Mouse (Mus musculus) hindbrain, embryonic 16.5 days (tissue): Measurements from ENCODE around the gene Itpk1. TPM values are rescaled to one million over a fixed set of nuclear protein-coding genes. Genes with fewer than 3 reads are reported as not detected.

Source experiments
- ATAC-seq: fragments of 200-750 bp; cut with Nextera tagmentation; 2 replicates; pipeline ENCODE4 v1.8.0; 2017; ENCODE audit warnings: moderate TSS enrichment, moderate library complexity
- H3K27ac ChIP-seq: fragments of 300-500 bp; sonication (generic); 2 replicates; pipeline ENCODE4 v1.5.1; 2014; ENCODE audit warnings: low read depth, mild to moderate bottlenecking, control low read depth, low read length, moderate library complexity
- H3K27me3 ChIP-seq: fragments of 300-500 bp; sonication (generic); replicated peaks from 2 replicates; pipeline ENCODE4 v1.6.1; 2014; ENCODE audit warnings: low read length; ENCODE audit not compliant: control insufficient read depth, insufficient read depth
- H3K36me3 ChIP-seq: fragments of 300-500 bp; sonication (generic); 2 replicates; pipeline ENCODE4 v1.6.1; 2014; ENCODE audit warnings: mild to moderate bottlenecking, low read length, moderate library complexity, mixed read lengths; ENCODE audit not compliant: control insufficient read depth, insufficient read depth
- H3K4me1 ChIP-seq: fragments of 300-500 bp; sonication (generic); 2 replicates; pipeline ENCODE4 v1.6.1; 2014; ENCODE audit warnings: low read depth, low read length; ENCODE audit not compliant: control insufficient read depth, insufficient read depth
- H3K4me2 ChIP-seq: fragments of 300-500 bp; sonication (generic); 2 replicates; pipeline ENCODE4 v1.6.1; 2014; ENCODE audit warnings: mild to moderate bottlenecking, low read length, control low read depth, moderate library complexity
- H3K4me3 ChIP-seq: fragments of 300-500 bp; sonication (generic); 2 replicates; pipeline ENCODE4 v1.5.1; 2014; ENCODE audit warnings: mild to moderate bottlenecking, low read length, control low read depth, moderate library complexity
- H3K9ac ChIP-seq: fragments of 300-500 bp; sonication (generic); 2 replicates; pipeline ENCODE4 v1.6.1; 2014; ENCODE audit warnings: low read depth, mild to moderate bottlenecking, control low read depth, low read length, moderate library complexity
- H3K9me3 ChIP-seq: fragments of 300-500 bp; sonication (generic); 2 replicates; pipeline ENCODE4 v1.6.1; 2014; ENCODE audit warnings: mild to moderate bottlenecking, low read length, moderate library complexity; ENCODE audit not compliant: control insufficient read depth
- WGBS: fragments of 180-500 bp; shearing (Covaris S2); extraction: QIAGEN DNeasy Blood & Tissue Kit; methylation state at CpG from one replicate; pipeline ENCODE4 v1.1.7; 2014; 5-methylcytosine and 5-hydroxymethylcytosine counted together
- polyA plus RNA-seq: library from polyadenylated mRNA; unstranded; fragments of >200 nt; fragmentation: Nextera tagmentation; extraction: Ambion mirVana; gene quantifications from 2 replicates; pipeline ENCODE4 v1.2.1, GENCODE M21; 2015

The Itpk1 gene
- polyA plus RNA-seq, 1 experiment from 2014 or later, result 41.2 TPM

DNA sequence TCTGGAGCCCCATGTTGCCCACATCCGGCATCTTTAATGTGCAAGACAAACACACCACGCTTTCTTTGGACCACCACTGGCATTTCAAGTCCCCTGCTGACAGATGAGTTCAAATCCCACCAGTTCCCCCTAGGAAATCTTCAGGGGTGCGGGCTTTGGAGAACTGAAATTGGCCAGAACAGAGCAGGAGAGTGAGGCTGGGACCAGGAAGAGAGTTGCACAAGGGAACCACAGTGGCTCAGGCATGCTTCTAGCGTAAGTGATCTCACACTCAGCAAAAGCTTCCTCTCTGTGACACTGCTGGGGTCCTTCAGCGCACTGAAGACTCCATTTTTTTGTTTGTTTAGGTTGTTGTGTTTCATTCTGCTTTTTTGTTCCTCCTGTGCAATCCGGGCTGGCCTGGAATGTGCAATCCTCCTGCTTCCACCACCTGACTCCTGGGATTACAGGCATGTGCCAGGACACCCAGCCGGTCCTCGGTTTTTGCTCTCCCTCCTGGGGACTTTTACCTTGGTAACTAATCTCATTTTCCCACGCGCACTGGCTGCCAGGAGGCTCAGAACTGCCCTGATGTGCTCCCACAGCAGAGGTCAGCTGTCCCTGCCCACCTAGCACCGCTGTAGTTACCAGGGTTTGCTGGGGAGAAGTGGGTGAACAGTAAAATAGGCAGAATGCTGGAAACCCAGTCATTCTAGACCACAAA, 41.2 kb downstream of the Itpk1 start:
- Histone ChIP-seq H3K27me3 (no peaks in the 10 kb centered on the region), H3K9me3 (no peaks in the 10 kb centered on the region), H3K27ac (no peak overlapping the region), H3K36me3 (no peaks in the 10 kb centered on the region; the same call in 1 of the 2 replicates), H3K4me3 (no peak overlapping the region), H3K9ac (no peak overlapping the region; the same call in 1 of the 2 replicates), H3K4me1 (no peaks in the 10 kb centered on the region), H3K4me2 (no peak overlapping the region)
- no peak for ATAC-seq
- WGBS, result 73% methylated on average over 11 of the region's 11 CpGs

DNA sequence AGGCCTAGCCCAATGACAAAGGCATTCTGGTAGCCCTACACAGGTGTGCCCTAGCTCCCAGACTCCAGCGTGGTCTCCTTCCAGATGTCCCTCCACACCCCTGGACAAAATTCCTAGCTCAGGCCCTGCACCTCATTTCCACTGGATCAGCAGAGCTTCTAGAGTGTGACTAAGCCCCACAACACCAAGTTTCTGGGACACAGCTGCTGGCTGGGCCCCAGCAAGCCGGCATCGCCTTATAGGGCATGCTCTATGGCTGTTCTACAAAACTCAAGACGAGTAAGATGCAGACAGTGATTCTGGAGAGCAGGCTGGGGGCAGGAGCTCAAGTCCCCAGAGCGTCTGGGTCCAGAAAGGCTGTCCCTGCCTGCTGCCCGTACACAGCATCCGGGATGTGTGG, 43.0 kb downstream of the Itpk1 start:
- ATAC-seq, result 0 out of 2 replicates have a peak, but pooled peaks have one; percentile 31
- no peak overlapping the region for H3K4me3 ChIP-seq
- no peak overlapping the region for H3K9ac ChIP-seq
- no peaks in the 10 kb centered on the region for H3K9me3 ChIP-seq
- H3K27me3 ChIP-seq, result no peaks in the 10 kb centered on the region
- WGBS, result 74% methylated on average over 7 of the region's 7 CpGs
- H3K36me3 ChIP-seq, result no peaks in the 10 kb centered on the region
- H3K27ac ChIP-seq, result no peak overlapping the region
- H3K4me2 ChIP-seq, result no peak overlapping the region
- H3K4me1 ChIP-seq, result no peaks in the 10 kb centered on the region

DNA sequence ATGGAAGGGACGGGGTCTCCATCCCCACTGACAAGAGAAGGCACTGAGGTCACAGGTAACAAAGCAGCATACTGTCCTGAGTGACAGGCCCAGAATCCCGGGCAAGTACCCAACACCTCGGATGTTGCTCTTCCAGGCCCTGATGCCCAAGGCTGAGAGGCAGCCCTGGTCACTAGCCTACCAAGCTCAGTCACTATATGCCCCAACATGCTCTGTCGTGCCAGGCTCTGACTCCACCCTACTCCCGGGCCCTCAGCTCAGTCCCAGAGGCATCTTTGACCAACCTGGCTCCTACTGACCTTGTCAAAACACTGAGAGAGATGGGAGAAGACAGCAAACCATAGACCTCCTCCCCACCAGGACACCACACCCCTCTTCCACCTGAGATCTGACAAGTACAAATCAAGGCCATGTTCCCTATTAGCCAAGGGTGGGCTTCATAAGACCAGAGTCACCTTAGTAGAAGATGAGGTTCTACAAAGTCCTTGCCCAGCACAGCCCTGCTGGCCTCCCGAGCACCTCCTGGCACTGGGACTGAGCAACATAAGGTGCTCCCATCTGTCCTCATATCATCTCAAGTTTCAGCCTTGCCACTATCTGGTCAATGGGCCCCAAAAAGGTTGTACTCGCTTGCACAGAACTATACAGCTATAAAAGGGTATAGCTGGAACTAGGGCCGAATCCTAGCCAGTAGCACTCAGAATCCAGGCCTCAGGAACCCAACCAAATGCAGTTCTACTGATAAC, 43.7 kb downstream of the Itpk1 start:
- WGBS, result 92% methylated on average over 8 of the region's 8 CpGs

DNA sequence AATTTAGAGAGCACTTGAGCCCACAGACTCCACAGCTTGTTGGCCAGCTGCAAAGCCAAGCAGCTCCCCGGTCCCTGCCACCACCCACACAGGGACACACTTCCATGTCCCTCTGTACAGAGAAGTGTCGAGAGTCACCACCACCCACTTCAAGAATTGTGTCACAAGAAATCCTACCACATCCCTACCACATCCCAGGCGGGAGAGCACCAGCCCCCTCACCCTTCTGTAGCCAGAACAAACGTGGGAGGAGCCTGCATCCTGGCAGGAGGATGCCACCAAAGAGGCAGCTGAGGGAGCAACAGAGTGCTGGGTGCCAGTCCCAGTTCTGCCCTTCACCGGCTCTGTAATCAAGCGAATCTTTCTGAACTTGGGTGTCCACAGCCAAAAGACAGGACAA, 51.7 kb downstream of the Itpk1 start:
- no peaks in the 10 kb centered on the region for H3K9me3 ChIP-seq
- no peak overlapping the region for H3K27ac ChIP-seq
- H3K36me3 ChIP-seq, result no peaks in the 10 kb centered on the region
- H3K27me3 ChIP-seq, result no peaks in the 10 kb centered on the region
- no peaks in the 10 kb centered on the region; the same call in 1 of the 2 replicates for H3K4me1 ChIP-seq
- H3K4me2 ChIP-seq, result no peak overlapping the region
- ATAC-seq, result no peak
- H3K4me3 ChIP-seq, result no peak overlapping the region
- peak overlapping the region; percentile 8; the same call in 1 of the 2 replicates for H3K9ac ChIP-seq
- 67% methylated on average over 6 of the region's 6 CpGs for WGBS

More for the DNA sequence above, 43.7 kb downstream of the Itpk1 start:
- H3K27me3 ChIP-seq, result no peaks in the 10 kb centered on the region
- no peak overlapping the region for H3K4me2 ChIP-seq
- no peak for ATAC-seq
- no peak overlapping the region for H3K4me3 ChIP-seq
- no peaks in the 10 kb centered on the region for H3K36me3 ChIP-seq
- no peaks in the 10 kb centered on the region for H3K4me1 ChIP-seq
- no peak overlapping the region for H3K9ac ChIP-seq
- H3K27ac ChIP-seq, result no peak overlapping the region
- H3K9me3 ChIP-seq, result no peaks in the 10 kb centered on the region

DNA sequence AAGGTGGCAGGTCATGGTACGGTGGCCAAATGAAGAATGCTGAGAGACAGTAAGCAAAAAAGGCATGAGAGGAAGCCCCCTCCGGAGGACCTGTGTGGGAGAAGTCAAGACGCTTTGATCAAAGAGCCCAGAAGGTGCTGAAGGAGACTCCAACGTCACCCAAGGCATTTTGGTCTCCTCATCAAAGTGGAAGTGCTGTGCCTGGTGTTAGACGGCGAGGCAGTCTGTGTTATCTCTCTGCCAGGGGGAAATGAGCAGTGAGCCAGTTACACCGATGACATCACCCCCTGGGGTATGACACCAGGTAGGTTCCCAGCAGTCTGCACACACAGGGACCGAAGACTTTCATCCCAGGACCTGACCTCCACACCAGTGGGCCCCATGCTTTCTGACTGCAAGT, 52.3 kb downstream of the Itpk1 start:
- ATAC-seq, result no peak

DNA sequence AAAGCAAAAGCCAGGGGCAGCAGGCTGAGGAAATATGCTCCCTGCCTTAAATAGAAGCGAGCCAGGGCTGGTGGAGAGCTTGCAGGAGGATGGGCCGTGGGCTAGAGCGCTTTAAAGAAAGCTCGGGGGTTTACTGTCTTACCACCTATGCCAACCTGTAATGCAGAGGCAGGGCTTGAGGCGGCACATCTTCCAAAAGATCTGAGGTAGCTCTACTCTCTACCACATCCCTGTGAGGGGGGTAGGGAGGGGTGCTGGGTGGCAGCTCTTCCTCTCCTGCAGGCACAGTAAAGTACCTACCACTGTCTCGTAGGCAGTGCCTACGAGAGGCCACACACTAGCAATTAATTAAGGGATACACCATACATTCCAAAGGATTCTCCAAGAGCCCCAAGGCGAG, 52.9 kb downstream of the Itpk1 start:
- Histone ChIP-seq H3K27me3 (no peaks in the 10 kb centered on the region), H3K4me2 (no peak overlapping the region), H3K9ac (no peak overlapping the region), H3K4me3 (no peak overlapping the region), H3K27ac (no peak overlapping the region), H3K36me3 (no peaks in the 10 kb centered on the region), H3K9me3 (no peaks in the 10 kb centered on the region), H3K4me1 (no peaks in the 10 kb centered on the region; the same call in 1 of the 2 replicates)
- no peak for ATAC-seq
- 76% methylated on average over 8 of the region's 8 CpGs for WGBS

More for the DNA sequence above, 52.3 kb downstream of the Itpk1 start:
- WGBS, result 70% methylated on average over 8 of the region's 8 CpGs
- Histone ChIP-seq H3K36me3 (no peaks in the 10 kb centered on the region), H3K27ac (no peak overlapping the region), H3K4me3 (no peak overlapping the region), H3K4me1 (no peaks in the 10 kb centered on the region; the same call in 1 of the 2 replicates), H3K27me3 (no peaks in the 10 kb centered on the region), H3K9me3 (no peaks in the 10 kb centered on the region), H3K4me2 (no peak overlapping the region), H3K9ac (no peak overlapping the region)

DNA sequence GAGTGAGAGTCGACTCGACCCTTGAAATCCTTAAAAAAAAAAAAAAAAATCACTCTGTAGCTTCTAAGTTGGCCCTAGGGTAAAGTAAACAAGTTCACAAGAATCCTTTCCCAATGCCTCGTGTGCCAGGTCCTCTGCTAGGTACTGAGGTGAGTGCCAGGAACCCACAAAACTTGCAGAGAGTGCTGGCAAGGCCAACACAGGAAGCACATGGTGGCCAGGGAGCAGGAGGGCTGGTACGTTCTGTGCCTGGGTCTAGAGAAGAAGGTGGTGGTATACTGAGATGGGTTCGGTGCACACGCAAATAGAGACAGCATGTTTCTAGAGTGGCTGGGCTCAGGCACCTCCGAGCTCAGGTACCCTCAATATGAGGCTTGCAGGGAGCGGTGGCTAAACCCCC, 53.3 kb downstream of the Itpk1 start:
- ATAC-seq, result no peak
- no peak overlapping the region for H3K4me2 ChIP-seq
- H3K36me3 ChIP-seq, result no peaks in the 10 kb centered on the region
- H3K9me3 ChIP-seq, result no peaks in the 10 kb centered on the region
- H3K9ac ChIP-seq, result no peak overlapping the region
- H3K27me3 ChIP-seq, result no peaks in the 10 kb centered on the region
- no peak overlapping the region for H3K4me3 ChIP-seq
- no peak overlapping the region for H3K27ac ChIP-seq
- WGBS, result 85% methylated on average over 8 of the region's 8 CpGs
- no peaks in the 10 kb centered on the region; the same call in 1 of the 2 replicates for H3K4me1 ChIP-seq

DNA sequence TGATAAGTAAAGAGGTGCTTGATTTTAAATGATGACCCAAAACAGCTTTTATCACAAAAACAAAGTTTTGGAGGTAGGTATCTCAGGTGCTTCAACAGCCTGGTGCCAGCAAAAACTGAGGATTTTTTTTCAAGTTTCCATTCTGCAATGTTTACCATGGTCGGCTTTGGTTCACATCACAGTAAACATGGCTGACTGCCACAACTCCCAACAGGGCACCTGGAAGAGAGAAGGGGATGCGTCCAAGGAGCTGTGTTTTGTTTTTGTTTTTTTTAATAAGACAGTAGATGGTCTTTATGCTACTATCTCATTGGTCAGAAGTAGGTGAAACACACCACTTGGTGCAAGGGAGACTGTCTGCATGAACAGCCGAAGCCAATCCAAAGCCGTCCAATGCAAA, 54.1 kb downstream of the Itpk1 start:
- H3K27ac ChIP-seq, result no peak overlapping the region
- H3K4me3 ChIP-seq, result no peak overlapping the region
- no peaks in the 10 kb centered on the region for H3K36me3 ChIP-seq
- no peak overlapping the region for H3K4me2 ChIP-seq
- no peaks in the 10 kb centered on the region; the same call in 1 of the 2 replicates for H3K4me1 ChIP-seq
- no peaks in the 10 kb centered on the region for H3K27me3 ChIP-seq
- ATAC-seq, result no peak
- H3K9ac ChIP-seq, result no peak overlapping the region
- WGBS, result 88% methylated on average over 4 of the region's 4 CpGs
- no peaks in the 10 kb centered on the region for H3K9me3 ChIP-seq

DNA sequence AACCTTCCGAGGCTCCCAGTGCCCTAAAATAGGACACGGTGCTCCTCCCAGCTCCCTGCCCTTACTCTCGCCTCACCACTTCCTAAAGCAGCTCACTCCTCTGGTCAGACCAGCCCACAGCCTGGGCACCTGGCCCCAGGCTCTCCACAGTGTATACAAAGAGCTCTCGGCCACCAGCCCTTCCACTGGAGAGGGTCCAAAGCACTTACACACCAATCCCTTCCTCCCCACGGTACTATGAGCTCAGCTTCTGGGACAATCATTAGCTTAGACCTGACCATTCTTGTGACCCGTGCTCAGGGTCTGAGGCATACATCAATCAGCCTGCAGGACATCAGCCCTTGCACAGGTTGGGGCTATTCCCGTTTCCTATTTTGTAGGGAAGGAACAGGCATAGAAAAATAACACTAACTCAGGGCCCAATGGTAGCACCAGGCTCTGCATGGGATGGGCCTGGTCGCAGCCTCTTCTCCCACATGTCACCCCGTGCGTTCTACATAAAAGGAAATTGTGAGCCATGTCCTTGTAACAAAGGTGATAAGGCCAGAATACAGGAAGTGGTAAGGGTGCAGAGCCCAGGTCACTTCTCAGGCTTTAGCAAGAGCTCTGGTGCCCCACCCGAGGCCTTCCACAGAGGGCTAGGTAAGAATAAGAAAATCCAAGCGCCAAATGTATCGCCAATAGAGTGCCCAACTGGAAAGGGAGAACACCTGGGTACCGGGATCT, 56.7 kb downstream of the Itpk1 start:
- ATAC-seq, result no peak
- Histone ChIP-seq H3K27ac (no peak overlapping the region), H3K4me2 (no peak overlapping the region), H3K27me3 (no peaks in the 10 kb centered on the region), H3K36me3 (no peaks in the 10 kb centered on the region), H3K9me3 (no peaks in the 10 kb centered on the region), H3K4me3 (no peak overlapping the region), H3K4me1 (peaks cover 7% of the 10 kb centered on the region; the same call in 1 of the 2 replicates), H3K9ac (no peak overlapping the region)
- 78% methylated on average over 14 of the region's 14 CpGs for WGBS
